Mouse (Mus musculus): Measurements from ENCODE around the gene Rbm17.

GRCm38 (mm10) chr2:11623173-11623572, 19.2 kb upstream of the Rbm17 start:
- TF ChIP-seq CTCF (IDR thresholded peaks at IDR 0.05; ENCODE audit: low read depth, low read length) (no peak), POLR2A (IDR thresholded peaks at IDR 0.05; ENCODE audit: extremely low read depth, insufficient read depth, low read length) (no peak)
